Mouse (Mus musculus) lung, adult 18-20 months (tissue): ENCODE data around the gene Skida1.

ENCODE experiments used
- DNase-seq, 2 experiments: peaks; one replicate each; pipeline ENCODE4 v3.0.0; 2022; ENCODE audit warnings: mixed read lengths in 2 of 2

Skida1 gene

GRCm38 (mm10) chr2:18012866-18013265, 36.0 kb downstream of the Skida1 start:
- DNase-seq: no peak

GRCm38 (mm10) chr2:18011226-18011625, 37.6 kb downstream of the Skida1 start:
- DNase-seq: no peak

- no peak for DNase-seq
Measured at GRCm38 (mm10) chr2:18005137-18005536, 43.7 kb downstream of the Skida1 start.

GRCm38 (mm10) chr2:18004286-18004685, 44.6 kb downstream of the Skida1 start:
- DNase-seq: no peak

- no peak for DNase-seq
Measured at GRCm38 (mm10) chr2:18002306-18002705, 46.5 kb downstream of the Skida1 start.

- no peak for DNase-seq
Measured at GRCm38 (mm10) chr2:17996858-17997257, 52.0 kb downstream of the Skida1 start, which contains the start of gene H2al2a. TSS of gene H2al2a (minus strand) at chr2:17996958.
